Mouse (Mus musculus): ENCODE data around the gene Gm10999. TPM values are rescaled to one million over a fixed set of nuclear protein-coding genes. Genes with fewer than 3 reads are reported as not detected.
"Not testable (repeated sequence)": the region's sequence is repeated elsewhere in the genome, so short reads cannot be mapped to it uniquely, and the experiment has no call there.

Gene Gm10999
- polyA plus RNA-seq (2012; rRNA removed), result not detected in 2 replicates

- no peak within 1 kb of the TSS for H3K27ac ChIP-seq (ENCODE audit: insufficient read depth, low read length)
- no peaks in the 10 kb centered on the region for H3K4me1 ChIP-seq (ENCODE audit: control insufficient read depth, insufficient read depth, low read length)
- no peak for TF ChIP-seq CTCF (IDR thresholded peaks at IDR 0.05; ENCODE audit: extremely low read depth, insufficient read depth, low read length)
- TF ChIP-seq POLR2A (IDR thresholded peaks at IDR 0.05; ENCODE audit: extremely low read depth, insufficient read depth, low read length), result no peak
- no peak within 1 kb of the TSS for H3K4me3 ChIP-seq (ENCODE audit: insufficient read depth, low read length)
These were observed at the start of gene Gm10999 for GRCm38 (mm10) chr8:129131561-129131960. Gene Gm10999 (minus strand): TSS chr8:129131661.

- TF ChIP-seq CTCF (IDR thresholded peaks at IDR 0.05; ENCODE audit: extremely low read depth, insufficient read depth, low read length), result no peak
- no peak for TF ChIP-seq POLR2A (IDR thresholded peaks at IDR 0.05; ENCODE audit: extremely low read depth, insufficient read depth, low read length)
- no peaks in the 10 kb centered on the region for H3K4me1 ChIP-seq (ENCODE audit: control insufficient read depth, insufficient read depth, low read length)
- H3K4me3 ChIP-seq (ENCODE audit: insufficient read depth, low read length), result no peak overlapping the region
- H3K27ac ChIP-seq (ENCODE audit: insufficient read depth, low read length), result no peak overlapping the region
These were observed 2.0 kb upstream of the Gm10999 start for GRCm38 (mm10) chr8:129133475-129133874.

- not testable (repeated sequence) for H3K4me3 ChIP-seq (ENCODE audit: insufficient read depth, low read length); H3K27ac ChIP-seq (ENCODE audit: insufficient read depth, low read length); H3K4me1 ChIP-seq (ENCODE audit: control insufficient read depth, insufficient read depth, low read length)
These were observed 15.7 kb downstream of the Gm10999 start for GRCm38 (mm10) chr8:129115761-129116160.

Other genes with a start within 250 kb of the Gm10999 start
- not detected in 2 replicates for gene Ccdc7a, start 66.1 kb downstream of the Gm10999 start, polyA plus RNA-seq (2012; rRNA removed)
- not detected in 2 replicates for gene Ccdc7b, start 64.5 kb downstream of the Gm10999 start, polyA plus RNA-seq (2012; rRNA removed)
- gene 2610044O15Rik8, start 102.7 kb upstream of the Gm10999 start, polyA plus RNA-seq (2012; rRNA removed), result 15.9 and 17.0 TPM in 2 replicates